Mouse (Mus musculus) ES-E14 (cell line): ENCODE results near the gene Slc1a5. TPM values are rescaled to one million over a fixed set of nuclear protein-coding genes. Genes with fewer than 3 reads are reported as not detected.

Experiments used
- DNase-seq: peaks from one replicate; pipeline ENCODE4 v3.0.0-alpha.2; 2013; ENCODE audit warnings: low read depth, low spot score
- H3K27ac ChIP-seq: 2 replicates; pipeline ENCODE4 v1.5.1; 2012; ENCODE audit warnings: low read depth, mild to moderate bottlenecking, low read length, moderate library complexity, mixed read lengths; ENCODE audit not compliant: poor library complexity, insufficient read depth, severe bottlenecking
- H3K36me3 ChIP-seq: 2 replicates; pipeline ENCODE4 v1.6.1; 2012; ENCODE audit warnings: mild to moderate bottlenecking, low read length, moderate library complexity, mixed read lengths; ENCODE audit not compliant: control insufficient read depth, poor library complexity, insufficient read depth, severe bottlenecking
- H3K4me1 ChIP-seq, 2 experiments: fragments of 150-350 bp in 1 of 2; sonication (generic) in 1 of 2; 2 replicates each; pipeline ENCODE4 v1.6.1; 2012; ENCODE audit warnings: low read length in 2 of 2, mild to moderate bottlenecking in 1 of 2, mixed read lengths in 1 of 2; ENCODE audit not compliant: control insufficient read depth in 2 of 2, insufficient read depth in 2 of 2, poor library complexity in 1 of 2
- H3K4me3 ChIP-seq, 2 experiments: fragments of 150-350 bp in 1 of 2; sonication (generic) in 1 of 2; 2 replicates each; pipeline ENCODE4 v1.5.1; 2012; ENCODE audit warnings: low read length in 2 of 2, low read depth in 1 of 2, mild to moderate bottlenecking in 1 of 2, mixed read lengths in 1 of 2; ENCODE audit not compliant: insufficient read depth in 1 of 2, poor library complexity in 1 of 2, severe bottlenecking in 1 of 2
- H3K9ac ChIP-seq: 2 replicates; pipeline ENCODE4 v1.6.1; 2012; ENCODE audit warnings: low read depth, mild to moderate bottlenecking, low read length, mixed read lengths; ENCODE audit not compliant: poor library complexity, insufficient read depth, severe bottlenecking
- H3K9me3 ChIP-seq: fragments of 150-350 bp; sonication (generic); 2 replicates; pipeline ENCODE4 v1.6.1; 2012; ENCODE audit warnings: low read depth, mild to moderate bottlenecking, low read length; ENCODE audit not compliant: control insufficient read depth, insufficient read depth
- CHD2 ChIP-seq: IDR thresholded peaks from 2 replicates; pipeline ENCODE4 v1.6.1; 2014; ENCODE audit warnings: mild to moderate bottlenecking, low read depth, low read length, inconsistent platforms
- HCFC1 ChIP-seq: IDR thresholded peaks from 2 replicates; pipeline ENCODE4 v1.6.1; 2012; ENCODE audit warnings: low read length, inconsistent platforms, borderline replicate concordance; ENCODE audit not compliant: insufficient read depth
- MAFK ChIP-seq: IDR thresholded peaks from 2 replicates; pipeline ENCODE4 v1.6.1; 2014; ENCODE audit warnings: mild to moderate bottlenecking, low read depth, low read length, inconsistent platforms; ENCODE audit not compliant: insufficient read depth
- ZC3H11A ChIP-seq: IDR thresholded peaks from 2 replicates; pipeline ENCODE4 v1.6.1; 2012; ENCODE audit warnings: low read depth, mild to moderate bottlenecking, inconsistent platforms, low read length, borderline replicate concordance
- ZNF384 ChIP-seq: IDR thresholded peaks from 2 replicates; pipeline ENCODE4 v1.6.1; 2012; ENCODE audit warnings: low read depth, low read length, inconsistent platforms
- in situ Hi-C, 2 experiments: fragments of 600-800 bp; cut with MboI; formaldehyde crosslinking; loops; one replicate each; pipeline ENCODE4 v1.15.1; 2025; ENCODE audit warnings: low sequenced_read_pairs in 2 of 2, inconsistent platforms in 1 of 2; ENCODE audit not compliant: unreplicated experiment in 2 of 2
- total RNA-seq: library from RNA; depleted of rRNA; stranded (reverse); fragments of 300-350 nt; gene quantifications from 2 replicates; pipeline ENCODE4 v1.2.3, GENCODE M21; 2012

The Slc1a5 gene
- total RNA-seq, 1 experiment, result 72.0 TPM

GRCm38 (mm10) chr7:16817693-16818092 is 36.6 kb downstream of the Slc1a5 start:
- in situ Hi-C loops, result loop anchor here in 1 of 2 experiments (25.0 kb wide), 1 partner anchor 95 kb away; the partner anchor contains the start of genes Calm3 and Ptgir
- Histone ChIP-seq H3K4me1 (peaks cover 0 to 3% of the 10 kb centered on the region in 2 experiments; a peak in 2 of 4 replicates), H3K36me3 (no peaks in the 10 kb centered on the region; the same call in 1 of the 2 replicates), H3K9ac (no peak overlapping the region), H3K9me3 (no peaks in the 10 kb centered on the region), H3K4me3 (no peak overlapping the region; a peak in 1 of 4 replicates), H3K27ac (no peak overlapping the region)
- TF ChIP-seq ZC3H11A, result no peak
- TF ChIP-seq ZNF384, result no peak
- no peak for TF ChIP-seq MAFK
- TF ChIP-seq HCFC1, result no peak
- TF ChIP-seq CHD2, result no peak
- no peak for DNase-seq

- Histone ChIP-seq H3K9ac (no peak overlapping the region), H3K27ac (no peak overlapping the region), H3K4me1 (peaks cover 0 to 3% of the 10 kb centered on the region in 2 experiments; a peak in 2 of 4 replicates), H3K9me3 (no peaks in the 10 kb centered on the region), H3K4me3 (no peak overlapping the region), H3K36me3 (peaks cover 8% of the 10 kb centered on the region; the same call in 1 of the 2 replicates)
- in situ Hi-C loops, result loop anchor here in 1 of 2 experiments (25.0 kb wide), 1 partner anchor 93 kb away; the partner anchor contains the start of genes Calm3 and Ptgir
- TF ChIP-seq ZNF384 (no peak), HCFC1 (no peak), CHD2 (no peak), ZC3H11A (no peak), MAFK (no peak)
- DNase-seq, result no peak
These were observed 38.7 kb downstream of the Slc1a5 start for GRCm38 (mm10) chr7:16819794-16820193.

- H3K9me3 ChIP-seq, result no peaks in the 10 kb centered on the region
- in situ Hi-C loops, result loop anchor here in 1 of 2 experiments (25.0 kb wide), 1 partner anchor 92 kb away; the partner anchor contains the start of genes Calm3 and Ptgir
- H3K4me1 ChIP-seq, result peaks cover 0 to 3% of the 10 kb centered on the region in 2 experiments; a peak in 2 of 4 replicates
- H3K4me3 ChIP-seq, result no peak overlapping the region
- no peak overlapping the region for H3K9ac ChIP-seq
- TF ChIP-seq ZNF384, result no peak
- no peak for TF ChIP-seq HCFC1
- TF ChIP-seq CHD2, result no peak
- no peak for TF ChIP-seq ZC3H11A
- H3K36me3 ChIP-seq, result peaks cover 8% of the 10 kb centered on the region; the same call in 1 of the 2 replicates
- no peak for DNase-seq
- H3K27ac ChIP-seq, result no peak overlapping the region
These were observed 39.2 kb downstream of the Slc1a5 start for GRCm38 (mm10) chr7:16820271-16820763.

GRCm38 (mm10) chr7:16821091-16821490 is 40.0 kb downstream of the Slc1a5 start:
- Histone ChIP-seq H3K36me3 (peaks cover 10% of the 10 kb centered on the region; the same call in 1 of the 2 replicates), H3K27ac (no peak overlapping the region)
- DNase-seq, result no peak

More at GRCm38 (mm10) chr7:16821091-16821490, 40.0 kb downstream of the Slc1a5 start:
- no peak overlapping the region for H3K9ac ChIP-seq
- no peak for TF ChIP-seq ZNF384
- TF ChIP-seq MAFK, result no peak
- no peak for TF ChIP-seq HCFC1
- no peak for TF ChIP-seq CHD2
- no peak for TF ChIP-seq ZC3H11A
- H3K4me3 ChIP-seq, result no peak overlapping the region
- in situ Hi-C loops, result loop anchor here in 1 of 2 experiments (25.0 kb wide), 1 partner anchor 91 kb away; the partner anchor contains the start of genes Calm3 and Ptgir
- H3K9me3 ChIP-seq, result no peaks in the 10 kb centered on the region
- peaks cover 0 to 5% of the 10 kb centered on the region in 2 experiments; a peak in 2 of 4 replicates for H3K4me1 ChIP-seq
